Mouse (Mus musculus): ENCODE data around the gene Mipep.
A peak's percentile ranks its signal among the peaks of the same experiment; 100 is the strongest.

Gene Mipep

DNA sequence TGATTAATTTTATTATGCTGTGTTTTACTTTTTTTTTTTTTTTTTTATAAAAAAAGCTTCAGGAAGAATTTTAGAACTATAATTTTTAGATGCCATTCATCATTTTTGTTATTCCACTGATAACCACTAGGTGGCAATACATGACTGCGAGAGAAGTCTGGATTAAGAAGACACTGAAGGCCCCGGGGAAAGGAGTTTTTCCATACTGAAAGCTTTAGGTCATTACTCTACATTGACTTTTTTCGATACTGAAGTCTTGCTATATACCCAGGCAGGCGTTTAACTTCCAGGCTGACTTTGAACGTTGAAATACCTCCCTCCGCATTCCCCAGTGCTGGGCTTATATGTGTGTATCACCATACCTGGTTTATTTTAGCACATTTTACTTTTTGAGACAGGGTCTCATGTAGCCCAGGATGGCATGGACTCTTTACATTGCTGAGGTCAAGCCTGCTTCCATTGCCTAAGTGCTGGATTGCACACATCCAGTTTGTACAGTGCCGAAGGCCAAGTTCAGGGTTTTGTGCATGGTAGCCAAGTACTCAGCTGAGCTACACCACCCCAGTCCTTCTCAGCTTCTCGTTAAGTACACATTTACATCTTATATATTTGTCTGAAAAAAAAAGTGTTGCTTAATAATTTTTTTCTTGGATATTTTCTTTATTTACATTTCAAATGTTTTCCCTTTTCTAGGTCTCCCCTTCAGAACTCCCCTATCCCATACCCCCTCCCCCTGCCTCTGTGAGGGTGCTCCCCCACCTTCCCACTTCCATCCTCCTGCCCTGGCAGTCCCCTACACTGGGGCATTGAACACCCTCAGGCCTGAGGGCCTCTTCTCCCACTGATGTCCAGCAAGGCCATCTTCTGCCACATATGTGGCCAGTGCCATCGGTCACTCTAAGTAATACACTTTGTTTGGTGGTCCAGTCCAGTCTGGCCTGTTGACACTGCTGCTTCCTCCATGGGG is 15.7 kb downstream of the Mipep start:
- DNase-seq (ENCODE audit: low spot score): peak; percentile 85

GRCm38 (mm10) chr14:60802026-60802425 is 17.7 kb downstream of the Mipep start:
- DNase-seq (ENCODE audit: low spot score): no peak

DNA sequence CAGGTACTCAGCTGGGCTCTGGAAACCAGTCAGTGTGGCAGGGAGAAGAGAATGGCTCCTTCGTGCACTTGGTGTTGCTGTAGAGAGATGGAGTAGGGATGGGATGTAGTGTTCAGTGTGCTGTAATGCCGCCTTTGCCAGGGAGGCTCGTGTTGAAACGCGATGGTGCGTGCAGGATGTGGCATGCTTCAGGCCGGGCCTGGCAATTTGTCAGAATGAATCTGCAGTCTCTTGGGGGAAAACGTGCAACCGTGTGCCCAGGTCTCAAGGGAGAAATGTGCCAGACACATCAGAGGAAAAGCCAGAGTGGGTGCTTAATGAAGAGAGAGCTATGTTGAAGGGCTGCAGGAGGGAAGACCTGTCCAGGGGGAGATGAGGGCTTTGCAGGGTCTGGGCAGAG is 20.6 kb downstream of the Mipep start:
- no peak for DNase-seq (ENCODE audit: low spot score)

DNA sequence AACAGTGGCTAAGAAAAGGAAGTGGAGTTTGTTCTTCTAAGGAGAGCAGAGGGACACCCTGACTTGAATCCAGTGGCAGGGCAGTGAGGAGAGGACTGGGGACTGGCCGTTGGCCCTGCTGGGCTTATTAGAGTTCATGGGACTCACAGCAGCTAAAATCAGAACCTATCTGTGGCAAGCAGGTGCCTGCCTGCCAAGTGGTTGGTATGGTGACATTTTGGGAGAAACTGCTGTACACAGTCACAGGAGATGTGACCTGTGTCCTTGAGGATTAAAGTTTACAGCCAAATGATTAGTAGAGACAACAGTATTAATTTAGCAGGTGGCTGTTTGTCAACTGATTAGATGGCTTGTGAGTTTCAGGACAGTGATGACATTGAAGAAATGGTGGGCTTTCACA is 21.5 kb downstream of the Mipep start:
- DNase-seq (ENCODE audit: low spot score): no peak

DNA sequence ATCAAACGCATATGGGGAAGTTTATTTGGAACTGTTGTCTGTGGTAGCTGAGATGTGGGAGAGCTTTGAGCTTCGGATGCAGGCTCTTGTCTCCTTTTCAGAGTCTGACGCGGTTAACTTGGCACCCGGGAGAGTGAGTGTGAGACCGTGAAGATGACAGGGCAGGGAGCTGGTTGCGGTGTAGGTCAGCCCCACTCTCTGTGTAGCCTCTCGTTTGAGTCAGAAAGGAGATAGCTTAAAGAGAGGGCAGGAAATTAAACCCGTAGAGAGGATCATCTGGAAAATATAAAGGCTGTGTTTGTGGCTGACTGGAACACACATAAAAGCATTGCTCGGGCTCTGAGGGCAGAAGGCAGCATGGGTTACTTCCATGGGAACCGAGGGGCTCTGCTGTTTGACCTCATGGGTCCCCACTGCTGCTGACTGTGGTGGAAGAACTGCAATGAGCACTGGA is 22.5 kb downstream of the Mipep start:
- no peak for DNase-seq (ENCODE audit: low spot score)

DNA sequence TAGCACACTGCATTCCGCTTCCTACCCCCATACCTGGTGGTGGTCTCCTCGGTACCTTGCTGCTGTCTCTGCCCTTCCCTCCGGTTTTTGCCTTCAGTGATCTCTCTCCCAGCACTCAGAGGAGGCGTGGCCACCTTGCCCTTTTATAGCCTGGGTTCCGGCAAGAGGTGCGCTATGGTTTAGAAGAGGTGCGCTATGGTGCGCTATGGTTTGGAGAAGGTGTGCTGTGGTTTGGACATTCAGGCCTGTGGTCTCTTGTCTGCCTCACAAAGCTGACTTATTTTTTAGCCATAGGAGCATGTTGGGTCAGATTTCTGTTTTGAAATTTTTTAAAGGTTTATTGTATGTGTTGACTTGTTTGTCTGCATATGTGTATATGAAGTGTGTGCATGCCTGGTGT is 25.5 kb downstream of the Mipep start:
- no peak for DNase-seq (ENCODE audit: low spot score)

GRCm38 (mm10) chr14:60811547-60811946 is 27.2 kb downstream of the Mipep start:
- no peak for DNase-seq (ENCODE audit: low spot score)

DNA sequence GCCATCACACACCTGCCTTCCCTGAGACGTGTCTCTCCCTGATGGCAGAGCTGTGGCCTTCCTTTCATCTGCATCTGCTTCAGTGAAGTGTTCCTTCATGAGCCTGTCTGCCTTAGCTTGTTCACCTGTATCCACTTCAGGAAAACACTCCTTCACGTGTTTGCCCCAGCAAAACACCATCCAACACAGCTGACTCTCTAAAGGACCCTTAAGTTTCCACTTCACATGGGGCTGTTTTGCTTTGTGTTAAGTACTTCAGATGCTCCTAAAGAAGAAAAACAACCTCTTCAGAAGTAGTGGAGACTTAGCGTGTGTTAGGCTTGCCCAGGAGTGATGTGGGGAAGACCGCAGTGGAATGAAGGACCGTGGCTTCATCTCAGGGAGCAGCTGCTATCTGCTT is 30.7 kb downstream of the Mipep start:
- DNase-seq (ENCODE audit: low spot score): no peak

- DNase-seq (ENCODE audit: low spot score): no peak
Measured at GRCm38 (mm10) chr14:60818045-60818444, 33.7 kb downstream of the Mipep start.

- no peak for DNase-seq (ENCODE audit: low spot score)
Measured at GRCm38 (mm10) chr14:60830096-60830495, 45.7 kb downstream of the Mipep start.

DNA sequence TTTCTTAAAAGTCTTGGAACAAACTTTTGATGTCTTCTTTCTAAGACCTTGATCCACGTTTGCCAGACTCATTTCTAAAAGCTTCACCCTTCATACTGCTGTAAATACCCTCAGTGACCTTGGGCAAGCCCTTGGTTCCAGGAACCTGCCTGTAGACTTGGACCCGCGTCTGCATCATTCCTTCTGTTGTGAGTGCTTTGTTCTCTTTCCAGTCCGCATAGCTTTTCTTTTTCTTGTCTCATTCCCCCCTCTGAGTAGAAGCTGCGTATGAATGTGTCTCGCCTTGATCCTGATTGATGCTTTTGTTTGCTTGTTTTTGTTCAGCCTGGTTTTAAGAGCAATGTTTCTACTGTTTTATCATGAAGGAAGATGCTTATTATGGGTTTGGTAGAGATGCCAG is 52.3 kb downstream of the Mipep start:
- DNase-seq (ENCODE audit: low spot score): no peak

DNA sequence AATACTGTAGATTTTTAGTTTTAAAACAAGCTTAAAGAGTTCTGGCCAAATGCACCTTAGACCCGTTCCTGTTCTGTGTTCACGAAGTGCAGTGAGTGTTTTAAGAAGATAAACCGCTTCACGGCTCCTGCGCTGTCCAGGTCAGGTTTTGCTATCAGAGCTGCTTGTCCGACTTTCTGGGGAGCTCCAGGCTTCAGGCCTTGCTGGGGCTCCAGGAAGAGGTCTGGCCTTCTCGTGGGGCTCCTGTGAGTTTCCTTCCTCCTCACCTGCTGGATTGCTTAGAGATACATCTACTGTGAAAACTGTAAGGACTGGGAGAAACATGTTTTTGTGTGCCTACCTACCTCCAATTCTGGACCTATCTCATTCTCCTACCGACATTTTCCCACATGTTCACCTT is 55.3 kb downstream of the Mipep start:
- no peak for DNase-seq (ENCODE audit: low spot score)

GRCm38 (mm10) chr14:60841977-60842659 is 57.7 kb downstream of the Mipep start:
- no peak for DNase-seq (ENCODE audit: low spot score)

- no peak for DNase-seq (ENCODE audit: low spot score)
Measured at GRCm38 (mm10) chr14:60843596-60843995, 59.2 kb downstream of the Mipep start.

DNA sequence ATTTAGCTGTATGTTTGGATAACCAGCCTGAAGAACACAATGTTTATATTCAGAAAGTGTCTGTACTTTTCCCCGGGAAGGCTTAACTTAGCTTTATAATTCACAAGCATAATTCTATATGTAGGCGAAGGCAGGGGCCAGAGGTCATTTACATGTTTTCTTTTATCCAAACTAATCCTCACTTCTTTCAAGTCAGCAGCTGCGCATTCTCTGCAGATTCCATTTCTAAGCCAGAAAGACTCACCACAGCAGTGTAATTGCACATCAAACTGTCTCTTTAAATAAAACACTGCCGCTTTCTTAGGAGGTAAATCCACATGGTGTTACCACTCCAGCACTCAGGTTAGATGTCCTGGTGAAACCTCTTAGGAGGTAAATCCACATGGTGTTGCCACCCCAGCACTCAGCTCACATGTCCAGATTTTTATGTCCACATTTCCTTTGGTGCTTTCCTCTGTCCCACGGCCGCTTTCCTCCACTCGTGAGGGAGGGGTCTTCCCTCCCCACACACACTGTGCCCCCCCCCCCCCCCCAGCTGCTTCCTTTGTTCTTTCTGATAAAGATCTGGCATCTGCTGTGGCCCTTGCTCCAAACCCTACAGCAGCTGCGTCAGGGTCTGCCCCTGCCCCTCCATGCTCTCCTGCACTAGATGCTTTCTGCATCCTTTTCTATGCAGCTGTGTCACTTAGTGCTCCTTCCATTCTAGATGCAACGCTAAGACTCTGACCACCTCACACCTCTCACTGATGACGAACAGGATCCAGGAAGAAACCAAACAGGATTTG is 61.1 kb downstream of the Mipep start:
- no peak for DNase-seq (ENCODE audit: low spot score)

DNA sequence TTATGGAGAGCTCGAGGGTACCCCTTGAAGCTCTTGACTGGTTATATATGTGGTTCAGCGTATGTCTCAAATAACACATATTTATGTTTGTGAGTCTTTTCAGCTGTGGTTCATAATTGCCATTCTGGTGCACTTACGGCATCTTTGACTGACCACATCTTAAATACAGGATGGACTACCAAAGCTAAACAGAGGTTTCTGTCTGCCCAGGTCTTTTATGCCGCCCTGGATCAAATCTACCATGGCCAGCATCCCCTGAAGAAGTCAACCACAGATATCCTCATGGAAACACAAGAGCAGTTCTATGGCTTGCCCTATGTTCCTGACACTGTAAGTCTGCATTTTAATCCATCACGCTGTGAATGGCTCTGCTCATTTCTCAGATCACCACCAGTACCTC is 61.8 kb downstream of the Mipep start:
- no peak for DNase-seq (ENCODE audit: low spot score)

DNA sequence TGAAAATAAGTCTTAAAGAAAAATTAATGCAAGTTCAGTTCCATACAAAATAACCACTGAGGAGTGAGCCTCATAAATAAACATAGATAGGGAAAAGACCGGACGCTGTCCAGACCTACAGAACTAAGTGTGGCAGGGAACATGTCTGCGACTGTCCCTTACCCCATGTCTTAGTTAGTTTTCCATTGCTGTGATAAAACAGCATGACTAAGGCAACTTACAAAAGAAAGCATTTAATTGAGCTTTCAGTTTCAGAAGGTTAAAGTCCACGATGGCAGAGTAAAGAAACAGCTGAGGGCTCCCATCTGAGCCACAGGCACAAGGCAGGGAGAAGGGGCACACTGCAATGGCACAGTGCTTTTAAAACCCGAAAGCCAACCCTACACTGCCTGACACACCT is 63.8 kb downstream of the Mipep start:
- no peak for DNase-seq (ENCODE audit: low spot score)

DNA sequence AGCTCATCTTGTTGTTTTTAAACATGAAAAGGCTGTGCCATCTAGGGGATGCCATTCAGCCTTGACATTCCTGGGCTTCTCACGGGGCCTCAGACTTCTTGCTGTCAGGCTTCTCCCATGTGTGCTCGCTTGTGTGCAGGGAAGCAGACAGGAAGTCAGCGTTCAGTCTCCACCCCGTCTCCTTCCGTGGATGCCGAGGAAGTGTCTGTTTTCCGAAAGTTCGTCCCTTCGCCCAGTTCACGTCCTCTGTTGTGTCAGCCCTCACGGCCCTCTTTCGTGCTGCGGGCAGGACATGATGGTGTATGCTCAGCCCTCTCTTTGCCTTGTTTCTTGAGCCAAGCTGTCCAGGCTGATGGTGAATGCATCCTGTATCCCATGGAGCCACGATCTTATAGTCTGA is 65.7 kb downstream of the Mipep start:
- no peak for DNase-seq (ENCODE audit: low spot score)

DNA sequence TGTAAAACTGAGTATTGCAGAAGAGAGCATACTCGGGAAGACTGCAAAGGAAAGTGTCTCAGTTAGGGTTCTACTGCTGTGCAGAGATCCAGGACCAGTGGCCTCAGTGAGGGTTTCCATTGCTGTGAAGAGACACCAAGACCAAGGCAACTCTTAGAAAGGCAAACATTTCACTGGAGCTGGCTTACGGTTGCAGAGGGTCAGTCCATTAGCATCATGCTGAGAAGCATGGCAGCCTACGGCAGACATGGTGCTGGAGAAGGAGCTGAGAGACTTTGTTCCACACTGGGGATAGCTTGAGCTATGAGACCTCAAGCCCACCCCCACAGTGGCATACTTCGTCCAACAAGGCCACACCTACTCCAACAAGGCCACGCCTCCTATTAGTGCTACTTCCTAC is 67.3 kb downstream of the Mipep start:
- no peak for DNase-seq (ENCODE audit: low spot score)

- no peak for DNase-seq (ENCODE audit: low spot score)
Measured at GRCm38 (mm10) chr14:60856199-60856912, 72.0 kb downstream of the Mipep start.

GRCm38 (mm10) chr14:60856913-60857300 is 72.5 kb downstream of the Mipep start:
- DNase-seq (ENCODE audit: low spot score): no peak

- DNase-seq (ENCODE audit: low spot score): no peak
Measured at GRCm38 (mm10) chr14:60863396-60863795, 79.0 kb downstream of the Mipep start.

Data from retina, embryonic 14.5 days (tissue).